8 mouse cellular contexts compared by ENCODE assay signal in the genomic region with DNA sequence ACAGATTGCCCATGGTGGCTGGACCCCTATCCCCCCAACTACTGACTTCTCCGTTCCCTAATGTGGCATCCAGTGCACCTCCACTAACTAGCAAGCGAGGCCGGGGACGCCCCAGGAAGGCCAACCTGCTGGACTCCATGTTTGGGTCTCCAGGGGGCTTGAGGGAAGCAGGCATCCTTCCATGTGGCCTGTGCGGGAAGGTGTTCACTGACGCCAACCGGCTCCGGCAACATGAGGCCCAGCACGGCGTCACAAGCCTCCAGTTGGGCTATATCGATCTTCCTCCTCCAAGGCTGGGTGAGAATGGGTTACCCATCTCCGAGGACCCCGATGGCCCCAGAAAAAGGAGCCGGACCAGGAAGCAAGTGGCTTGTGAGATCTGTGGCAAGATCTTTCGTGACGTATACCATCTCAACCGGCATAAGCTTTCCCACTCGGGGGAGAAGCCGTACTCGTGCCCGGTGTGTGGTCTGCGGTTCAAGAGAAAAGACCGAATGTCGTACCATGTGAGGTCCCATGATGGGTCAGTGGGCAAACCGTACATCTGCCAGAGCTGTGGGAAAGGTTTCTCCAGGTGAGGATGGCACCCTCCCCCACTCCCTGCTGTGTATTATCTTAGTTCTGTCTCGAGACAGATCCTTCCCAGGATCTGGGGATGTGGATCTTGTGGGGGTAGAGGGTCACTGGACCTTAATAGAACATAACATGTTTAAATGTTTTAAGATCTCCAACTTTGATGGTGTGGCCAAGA. TPM values are rescaled to one million over a fixed set of nuclear protein-coding genes. Genes with fewer than 3 reads are reported as not detected.
DNase-seq lines count a peak whose midpoint lies in the region; ATAC-seq and TF ChIP-seq lines count a peak whose summit lies in the region.

No protein-coding gene starts in this region.

- peak overlapping the region; percentile 98 for H3ac ChIP-seq in C2C12 (ENCODE audit: control insufficient read depth, insufficient read length, low read depth)

- H3K79me3 ChIP-seq in C2C12 (ENCODE audit: low read depth), result peaks cover 50% of the 10 kb centered on the region

- peaks cover 5% of the 10 kb centered on the region for H3K4me1 ChIP-seq in embryonic facial prominence, embryonic 11.5 days (ENCODE audit: control insufficient read depth, insufficient read depth, low read length)
- H3K4me1 ChIP-seq in hindbrain, embryonic 14.5 days (replicated peaks; ENCODE audit: control insufficient read depth, insufficient read depth, low read length), result peaks cover 56% of the 10 kb centered on the region
- H3K4me1 ChIP-seq in liver, embryonic 15.5 days (replicated peaks), result peaks cover 84% of the 10 kb centered on the region

- peaks cover 65% of the 10 kb centered on the region for H3K79me2 ChIP-seq in C2C12 (ENCODE audit: control insufficient read depth, insufficient read depth)

- peak overlapping the region; percentile 77 for H3K4me3 ChIP-seq in C2C12 (ENCODE audit: insufficient read depth, poor library complexity, severe bottlenecking)
- peak overlapping the region; percentile 94 for H3K4me3 ChIP-seq in embryonic facial prominence, embryonic 11.5 days (ENCODE audit: low read depth, low read length)
- H3K4me3 ChIP-seq in hindbrain, embryonic 14.5 days (replicated peaks; ENCODE audit: low read length), result peak overlapping the region; percentile 85
- peak overlapping the region; percentile 94 for H3K4me3 ChIP-seq in liver, embryonic 15.5 days (replicated peaks)

- no peak for ATAC-seq in embryonic facial prominence, embryonic 11.5 days (replicated peaks; ENCODE audit: insufficient number of reproducible peaks, low FRiP score, low TSS enrichment, low read depth)
- ATAC-seq in hindbrain, embryonic 14.5 days (ENCODE audit: low FRiP score), result no peak
- no peak for ATAC-seq in liver, embryonic 15.5 days (ENCODE audit: insufficient read depth)

- H3K9ac ChIP-seq in embryonic facial prominence, embryonic 11.5 days (replicated peaks; ENCODE audit: low read length), result peak overlapping the region; percentile 98
- peak overlapping the region; percentile 97 for H3K9ac ChIP-seq in hindbrain, embryonic 14.5 days
- H3K9ac ChIP-seq in liver, embryonic 15.5 days, result peak overlapping the region; percentile 81

- WGBS in embryonic facial prominence, embryonic 11.5 days, result 1% methylated on average over 26 of the region's 26 CpGs
- WGBS in hindbrain, embryonic 14.5 days, result under 1% methylated on average over 26 of the region's 26 CpGs
- WGBS in liver, embryonic 15.5 days (ENCODE audit: insufficient replicate concordance), result under 1% methylated on average over 26 of the region's 26 CpGs

- peak; percentile 60 for DNase-seq in cerebellum, adult 11 months
- no peak for DNase-seq in cerebellum, postnatal 4 days (ENCODE audit: low spot score in 2 of 2)
- DNase-seq in embryonic facial prominence, embryonic 11.5 days (ENCODE audit: low spot score), result peak; percentile 30
- DNase-seq in hindbrain, embryonic 14.5 days (ENCODE audit: low spot score), result no peak
- peak; percentile 17 to 29 for DNase-seq in spleen, adult 18-20 months
- DNase-seq in frontal cortex, adult 2 months (ENCODE audit: extremely low spot score in 1 of 2, low spot score in 1 of 2), result no peak

- H3K36me3 ChIP-seq in C2C12 (ENCODE audit: control insufficient read depth, insufficient read depth), result peaks cover 49% of the 10 kb centered on the region
- peaks cover 11% of the 10 kb centered on the region for H3K36me3 ChIP-seq in embryonic facial prominence, embryonic 11.5 days (replicated peaks; ENCODE audit: control insufficient read depth, insufficient read depth, low read depth, low read length)
- peaks cover 33% of the 10 kb centered on the region for H3K36me3 ChIP-seq in hindbrain, embryonic 14.5 days (replicated peaks; ENCODE audit: control insufficient read depth, insufficient read depth)
- H3K36me3 ChIP-seq in liver, embryonic 15.5 days (replicated peaks), result peaks cover 30% of the 10 kb centered on the region

- H3K9me3 ChIP-seq in embryonic facial prominence, embryonic 11.5 days (replicated peaks; ENCODE audit: control insufficient read depth, low read length), result no peaks in the 10 kb centered on the region
- H3K9me3 ChIP-seq in hindbrain, embryonic 14.5 days (ENCODE audit: control insufficient read depth, low read length), result no peaks in the 10 kb centered on the region
- H3K9me3 ChIP-seq in liver, embryonic 15.5 days (replicated peaks), result no peaks in the 10 kb centered on the region

- H3K27me3 ChIP-seq in C2C12 (ENCODE audit: control insufficient read depth, insufficient read depth, insufficient read length), result no peaks in the 10 kb centered on the region
- H3K27me3 ChIP-seq in embryonic facial prominence, embryonic 11.5 days (ENCODE audit: control insufficient read depth, insufficient read depth, low read length), result no peaks in the 10 kb centered on the region
- H3K27me3 ChIP-seq in hindbrain, embryonic 14.5 days (ENCODE audit: control insufficient read depth, insufficient read depth, low read length), result no peaks in the 10 kb centered on the region
- peaks cover 21% of the 10 kb centered on the region for H3K27me3 ChIP-seq in liver, embryonic 15.5 days

- TF ChIP-seq CTCF in C2C12 (IDR thresholded peaks at IDR 0.05; ENCODE audit: control insufficient read depth, insufficient read depth, insufficient read length), result no peak

- peak overlapping the region; percentile 100 for H3K27ac ChIP-seq in embryonic facial prominence, embryonic 11.5 days (replicated peaks; ENCODE audit: low read depth, low read length)
- peak overlapping the region; percentile 100 for H3K27ac ChIP-seq in hindbrain, embryonic 14.5 days
- H3K27ac ChIP-seq in liver, embryonic 15.5 days (replicated peaks), result peak overlapping the region; percentile 93

- H3K4me2 ChIP-seq in embryonic facial prominence, embryonic 11.5 days (ENCODE audit: low read depth, low read length), result peak overlapping the region; percentile 98
- peak overlapping the region; percentile 100 for H3K4me2 ChIP-seq in hindbrain, embryonic 14.5 days (replicated peaks)
- peak overlapping the region; percentile 100 for H3K4me2 ChIP-seq in liver, embryonic 15.5 days

TF ChIP-seq in C2C12, 6 proteins besides CTCF, POLR2A, EP300 and RAD21:
- no peak for TF ChIP-seq USF1 (IDR thresholded peaks at IDR 0.05; ENCODE audit: low read depth)
- no peak for TF ChIP-seq FOSL1 (IDR thresholded peaks at IDR 0.05; ENCODE audit: insufficient read depth, low read length, poor library complexity, severe bottlenecking)
- TF ChIP-seq CEBPB (IDR thresholded peaks at IDR 0.05; ENCODE audit: low read depth), result no peak
- no peak for TF ChIP-seq MAX (IDR thresholded peaks at IDR 0.05)
- TF ChIP-seq MYOG (IDR thresholded peaks at IDR 0.05; ENCODE audit: control insufficient read depth, extremely low read depth, insufficient read length), result no peak
- TF ChIP-seq MYOD1 (IDR thresholded peaks at IDR 0.05; ENCODE audit: control insufficient read depth, insufficient read length, low read depth), result no peak
TF ChIP-seq in C2C12: peak in this region for 0.

RNA-seq across cellular contexts. Expression of gene Patz1, which starts 2.8 kb away (rescaled TPM):
- 29.6 TPM for polyA plus RNA-seq in C2C12 (2012; fragmentation: generic; extraction: Trizol)
- 72.6 and 73.2 TPM in 2 replicates for polyA plus RNA-seq in embryonic facial prominence, embryonic 11.5 days (2014; fragmentation: Nextera tagmentation; extraction: Ambion mirVana)
- polyA plus RNA-seq in hindbrain, embryonic 14.5 days (2014; fragmentation: Nextera tagmentation; extraction: Ambion mirVana), result 47.6 and 50.4 TPM in 2 replicates
- polyA plus RNA-seq in liver, embryonic 15.5 days (2015; fragmentation: Nextera tagmentation; extraction: Ambion mirVana), result 11.5 and 12.6 TPM in 2 replicates
- polyA plus RNA-seq in frontal cortex, adult 2 months (2012; rRNA removed), result 33.0 and 33.9 TPM in 2 replicates

RNA-seq across cellular contexts. Expression of gene Drg1, which starts 25.3 kb away (rescaled TPM):
- 136 TPM for polyA plus RNA-seq in C2C12 (2012; fragmentation: generic; extraction: Trizol)
- 294 and 301 TPM in 2 replicates for polyA plus RNA-seq in embryonic facial prominence, embryonic 11.5 days (2014; fragmentation: Nextera tagmentation; extraction: Ambion mirVana)
- polyA plus RNA-seq in hindbrain, embryonic 14.5 days (2014; fragmentation: Nextera tagmentation; extraction: Ambion mirVana), result 206 and 216 TPM in 2 replicates
- polyA plus RNA-seq in liver, embryonic 15.5 days (2015; fragmentation: Nextera tagmentation; extraction: Ambion mirVana), result 108 and 110 TPM in 2 replicates
- polyA plus RNA-seq in frontal cortex, adult 2 months (2012; rRNA removed), result 76.0 and 86.1 TPM in 2 replicates

RNA-seq across cellular contexts. Expression of gene Pik3ip1, which starts 38.7 kb away (rescaled TPM):
- 0.71 TPM for polyA plus RNA-seq in C2C12 (2012; fragmentation: generic; extraction: Trizol)
- polyA plus RNA-seq in embryonic facial prominence, embryonic 11.5 days (2014; fragmentation: Nextera tagmentation; extraction: Ambion mirVana), result 10.5 and 10.6 TPM in 2 replicates
- 20.9 and 21.3 TPM in 2 replicates for polyA plus RNA-seq in hindbrain, embryonic 14.5 days (2014; fragmentation: Nextera tagmentation; extraction: Ambion mirVana)
- 1.3 and 1.4 TPM in 2 replicates for polyA plus RNA-seq in liver, embryonic 15.5 days (2015; fragmentation: Nextera tagmentation; extraction: Ambion mirVana)
- 43.9 and 45.8 TPM in 2 replicates for polyA plus RNA-seq in frontal cortex, adult 2 months (2012; rRNA removed)

Comparison
In these comparisons a context has a peak if more than half of its experiments do, and no peak if none do; other contexts are left out.
1. DNase-seq: peak in cerebellum, adult 11 months (single experiment), embryonic facial prominence, embryonic 11.5 days (single experiment) and spleen, adult 18-20 months (2 of 2); none in cerebellum, postnatal 4 days (0 of 2), hindbrain, embryonic 14.5 days (single experiment) and frontal cortex, adult 2 months (0 of 2).
2. Peak in every context shown above with its lines, with median percentiles within 50 percentile points of each other: H3K4me3 ChIP-seq, H3K27ac ChIP-seq, H3K4me2 ChIP-seq and H3K9ac ChIP-seq.